Comparison of ENCODE assay signal across 18 mouse cellular contexts in the genomic region with DNA sequence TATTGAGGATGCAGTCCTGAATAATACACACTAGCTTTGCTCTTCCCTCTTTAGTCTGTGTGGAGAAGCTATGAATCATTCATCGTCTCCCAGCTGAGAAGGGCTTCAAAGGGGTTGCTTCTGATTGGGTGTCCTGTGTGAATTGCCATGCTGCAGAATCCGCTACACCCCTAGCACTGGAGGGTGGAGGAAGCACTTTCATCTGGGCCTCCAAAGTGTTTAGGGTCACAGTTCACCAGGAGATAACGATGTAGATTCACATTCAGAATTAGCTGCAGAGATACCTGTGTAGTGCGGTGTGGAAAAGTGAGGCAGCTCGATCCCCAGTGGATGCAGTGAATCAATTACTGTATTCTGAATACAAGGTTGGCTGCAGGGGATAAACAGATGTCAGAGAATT.
DNase-seq lines count a peak whose midpoint lies in the region; ATAC-seq lines count a peak whose summit lies in the region.
"Had no signal": no experiment of that assay in that cellular context is flagged by ENCODE, and none has a peak within 500 bp of the region (broad histone marks: within the 10 kb centered on the region; RNA-seq: fewer than 3 reads in every experiment).

No protein-coding gene starts in this region.

- DNase-seq in embryo, embryonic 10.5 days (ENCODE audit: low spot score): peak; percentile 8
- DNase-seq in embryo, embryonic 10 days (ENCODE audit: low spot score): no peak
- peak; percentile 1 for DNase-seq in brain, adult 2 months (ENCODE audit: low read depth, low spot score)
- DNase-seq in hindbrain, embryonic 11.5 days (ENCODE audit: low spot score): peak; percentile 25
- peak; percentile 83 for DNase-seq in midbrain, embryonic 14.5 days
- DNase-seq in MN1 (ENCODE audit: low spot score): no peak
- no peak for DNase-seq in urinary bladder, adult 2 months (ENCODE audit: low spot score)
- DNase-seq in right cerebral cortex, adult 18-20 months: no peak
- DNase-seq: cerebellum, postnatal 10 days; heart, postnatal 4 days; kidney, adult 11 months; right cerebral cortex, postnatal 14 days had no signal

- H3K4me2 ChIP-seq in hindbrain, embryonic 11.5 days (replicated peaks; ENCODE audit: low read depth, low read length): no peak overlapping the region
- H3K4me2 ChIP-seq in midbrain, embryonic 14.5 days (ENCODE audit: low read length): no peak overlapping the region
- H3K4me2 ChIP-seq: heart, embryonic 13.5 days; limb, embryonic 12.5 days had no signal

- ATAC-seq in hindbrain, embryonic 11.5 days (ENCODE audit: low FRiP score): peak; percentile 82
- ATAC-seq in midbrain, embryonic 14.5 days (ENCODE audit: low FRiP score, low TSS enrichment): peak; percentile 91
- ATAC-seq: lung, postnatal 0 days had no signal

- H3K4me3 ChIP-seq in hindbrain, embryonic 11.5 days (ENCODE audit: low read depth, low read length): no peak overlapping the region
- H3K4me3 ChIP-seq in midbrain, embryonic 14.5 days (replicated peaks; ENCODE audit: low read depth, low read length): no peak overlapping the region
- H3K4me3 ChIP-seq: heart, embryonic 13.5 days; layer of hippocampus, adult 2 months; limb, embryonic 12.5 days had no signal

- H3K36me3 ChIP-seq in hindbrain, embryonic 11.5 days (ENCODE audit: control insufficient read depth, insufficient read depth, low read length): no peaks in the 10 kb centered on the region
- H3K36me3 ChIP-seq in midbrain, embryonic 14.5 days (ENCODE audit: control insufficient read depth, insufficient read depth, low read length): no peaks in the 10 kb centered on the region
- H3K36me3 ChIP-seq: heart, embryonic 13.5 days; limb, embryonic 12.5 days had no signal

- H3K9me3 ChIP-seq in hindbrain, embryonic 11.5 days (ENCODE audit: control insufficient read depth, low read length): no peaks in the 10 kb centered on the region
- H3K9me3 ChIP-seq in midbrain, embryonic 14.5 days (ENCODE audit: control insufficient read depth, low read length): no peaks in the 10 kb centered on the region
- H3K9me3 ChIP-seq: heart, embryonic 13.5 days; limb, embryonic 12.5 days had no signal

- no peak overlapping the region for H3K27ac ChIP-seq in hindbrain, embryonic 11.5 days (ENCODE audit: low read depth, low read length)
- peak overlapping the region; percentile 78 for H3K27ac ChIP-seq in midbrain, embryonic 14.5 days (replicated peaks; ENCODE audit: low read depth, low read length)
- H3K27ac ChIP-seq: heart, embryonic 13.5 days; kidney, postnatal 0 days; layer of hippocampus, adult 2 months; limb, embryonic 12.5 days; liver, embryonic 14.5 days had no signal

- H3K4me1 ChIP-seq in hindbrain, embryonic 11.5 days (replicated peaks; ENCODE audit: control insufficient read depth, insufficient read depth, low read length): no peaks in the 10 kb centered on the region
- H3K4me1 ChIP-seq in midbrain, embryonic 14.5 days (ENCODE audit: control insufficient read depth, insufficient read depth, low read length): peaks cover 13% of the 10 kb centered on the region; the same call in 1 of the 2 replicates
- H3K4me1 ChIP-seq: heart, embryonic 13.5 days; limb, embryonic 12.5 days had no signal

- no peak overlapping the region for H3K9ac ChIP-seq in hindbrain, embryonic 11.5 days (ENCODE audit: low read depth, low read length)
- H3K9ac ChIP-seq in midbrain, embryonic 14.5 days (replicated peaks; ENCODE audit: low read length): no peak overlapping the region
- H3K9ac ChIP-seq: heart, embryonic 13.5 days; limb, embryonic 12.5 days; liver, embryonic 14.5 days had no signal

- no peaks in the 10 kb centered on the region for H3K27me3 ChIP-seq in hindbrain, embryonic 11.5 days (ENCODE audit: control insufficient read depth, insufficient read depth, low read length)
- H3K27me3 ChIP-seq in midbrain, embryonic 14.5 days (ENCODE audit: control insufficient read depth, insufficient read depth, low read length): no peaks in the 10 kb centered on the region
- H3K27me3 ChIP-seq: heart, embryonic 13.5 days; limb, embryonic 12.5 days had no signal

- 41% methylated on average over 5 of the region's 5 CpGs for WGBS in hindbrain, embryonic 11.5 days
- 17% methylated on average over 5 of the region's 5 CpGs for WGBS in midbrain, embryonic 14.5 days

Comparison
In these comparisons a context has a peak if more than half of its experiments do, and no peak if none do; other contexts are left out.
1. DNase-seq: peak in embryo, embryonic 10.5 days (single experiment), brain, adult 2 months (single experiment), hindbrain, embryonic 11.5 days (single experiment) and midbrain, embryonic 14.5 days (single experiment); none in embryo, embryonic 10 days (single experiment), MN1 (single experiment), urinary bladder, adult 2 months (single experiment) and right cerebral cortex, adult 18-20 months (single experiment).